In the genomic region with DNA sequence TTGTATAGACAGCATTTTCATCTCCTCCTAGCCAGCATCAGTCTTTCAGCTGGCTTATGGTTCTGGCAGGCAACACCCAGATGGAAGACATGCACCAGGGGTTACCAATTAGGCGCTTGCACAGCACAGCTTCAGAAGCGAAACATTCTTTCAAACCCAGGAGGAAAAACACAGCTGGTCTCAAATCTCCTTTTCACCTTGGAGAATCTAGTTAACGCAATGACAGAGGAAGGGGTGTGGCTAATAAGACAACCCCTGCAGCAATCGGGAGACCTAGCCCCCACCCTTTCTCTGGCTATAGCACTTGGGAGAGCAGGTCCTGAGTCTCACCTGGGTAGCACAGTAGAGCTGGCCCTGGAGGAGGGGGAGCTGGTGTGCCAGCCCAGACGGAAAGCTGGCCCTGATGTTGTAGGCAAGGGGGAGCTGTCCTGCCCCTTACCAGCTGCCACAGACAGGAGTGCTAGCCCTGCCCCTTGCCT, we compare ENCODE assay signal across 14 mouse cellular contexts.
DNase-seq lines count a peak whose midpoint lies in the region; ATAC-seq and TF ChIP-seq lines count a peak whose summit lies in the region.
"Had no signal": no experiment of that assay in that cellular context is flagged by ENCODE, and none has a peak within 500 bp of the region (broad histone marks: within the 10 kb centered on the region; RNA-seq: fewer than 3 reads in every experiment).

No protein-coding gene starts in this region.

- no peak overlapping the region for H3K9ac ChIP-seq in heart, postnatal 0 days (replicated peaks; ENCODE audit: low read depth, low read length)
- no peak overlapping the region for H3K9ac ChIP-seq in neural tube, embryonic 14.5 days (replicated peaks; ENCODE audit: low read depth, low read length)
- H3K9ac ChIP-seq in embryonic facial prominence, embryonic 14.5 days (ENCODE audit: low read depth, low read length) = 0 out of 2 replicates have a peak overlapping the region, but pooled peaks have one; percentile 9
- no peak overlapping the region for H3K9ac ChIP-seq in stomach, postnatal 0 days (ENCODE audit: low read length)
- H3K9ac ChIP-seq: intestine, embryonic 15.5 days; liver, embryonic 13.5 days had no signal

- no peak overlapping the region for H3K4me3 ChIP-seq in heart, postnatal 0 days (ENCODE audit: low read depth, low read length)
- no peak overlapping the region for H3K4me3 ChIP-seq in neural tube, embryonic 14.5 days (ENCODE audit: low read depth, low read length)
- H3K4me3 ChIP-seq in embryonic facial prominence, embryonic 14.5 days (ENCODE audit: low read depth, low read length) = no peak overlapping the region
- no peak overlapping the region for H3K4me3 ChIP-seq in stomach, postnatal 0 days (ENCODE audit: low read depth, low read length)
- H3K4me3 ChIP-seq: intestine, embryonic 15.5 days; liver, embryonic 13.5 days; megakaryocyte, embryonic 14.5 days had no signal

- intact Hi-C loops in heart, postnatal 14 days (cut with DNase I) = no loop called here

- H3K4me2 ChIP-seq in heart, postnatal 0 days (ENCODE audit: low read depth, low read length) = 0 out of 2 replicates have a peak overlapping the region, but pooled peaks have one; percentile 5
- H3K4me2 ChIP-seq in neural tube, embryonic 14.5 days (ENCODE audit: low read depth, low read length) = no peak overlapping the region
- H3K4me2 ChIP-seq in embryonic facial prominence, embryonic 14.5 days (ENCODE audit: low read depth, low read length) = no peak overlapping the region; the same call in 1 of the 2 replicates
- H3K4me2 ChIP-seq in stomach, postnatal 0 days (replicated peaks; ENCODE audit: low read depth) = 0 out of 2 replicates have a peak overlapping the region, but pooled peaks have one; percentile 17
- H3K4me2 ChIP-seq: intestine, embryonic 15.5 days; liver, embryonic 13.5 days had no signal

- no peaks in the 10 kb centered on the region for H3K36me3 ChIP-seq in heart, postnatal 0 days (replicated peaks; ENCODE audit: control insufficient read depth, insufficient read depth, low read length)
- no peaks in the 10 kb centered on the region for H3K36me3 ChIP-seq in neural tube, embryonic 14.5 days (ENCODE audit: control insufficient read depth, insufficient read depth, low read length)
- H3K36me3 ChIP-seq in embryonic facial prominence, embryonic 14.5 days (ENCODE audit: control insufficient read depth, insufficient read depth, low read length) = no peaks in the 10 kb centered on the region
- H3K36me3 ChIP-seq in stomach, postnatal 0 days (ENCODE audit: control insufficient read depth, insufficient read depth, low read length) = no peaks in the 10 kb centered on the region
- H3K36me3 ChIP-seq: G1E; intestine, embryonic 15.5 days; liver, embryonic 13.5 days had no signal

- peaks cover 9% of the 10 kb centered on the region; the same call in 1 of the 2 replicates for H3K4me1 ChIP-seq in heart, postnatal 0 days (ENCODE audit: control insufficient read depth, insufficient read depth)
- H3K4me1 ChIP-seq in neural tube, embryonic 14.5 days (ENCODE audit: control insufficient read depth, insufficient read depth, low read length) = no peaks in the 10 kb centered on the region
- peaks cover 7% of the 10 kb centered on the region for H3K4me1 ChIP-seq in embryonic facial prominence, embryonic 14.5 days (ENCODE audit: control insufficient read depth, insufficient read depth, low read length)
- no peaks in the 10 kb centered on the region for H3K4me1 ChIP-seq in stomach, postnatal 0 days (replicated peaks; ENCODE audit: control insufficient read depth, insufficient read depth)
- H3K4me1 ChIP-seq: intestine, embryonic 15.5 days; liver, embryonic 13.5 days had no signal

- WGBS in heart, postnatal 0 days = 22% methylated on average over 5 of the region's 5 CpGs
- 57% methylated on average over 5 of the region's 5 CpGs for WGBS in neural tube, embryonic 14.5 days
- 17% methylated on average over 5 of the region's 5 CpGs for WGBS in embryonic facial prominence, embryonic 14.5 days
- WGBS in stomach, postnatal 0 days = 18% methylated on average over 5 of the region's 5 CpGs

- H3K27me3 ChIP-seq in heart, postnatal 0 days (ENCODE audit: control insufficient read depth, insufficient read depth, low read length) = no peaks in the 10 kb centered on the region
- H3K27me3 ChIP-seq in neural tube, embryonic 14.5 days (ENCODE audit: control insufficient read depth, insufficient read depth, low read length) = no peaks in the 10 kb centered on the region
- no peaks in the 10 kb centered on the region for H3K27me3 ChIP-seq in embryonic facial prominence, embryonic 14.5 days (replicated peaks; ENCODE audit: control insufficient read depth, insufficient read depth, low read length)
- no peaks in the 10 kb centered on the region for H3K27me3 ChIP-seq in stomach, postnatal 0 days (ENCODE audit: control insufficient read depth, insufficient read depth, low read length)
- H3K27me3 ChIP-seq: intestine, embryonic 15.5 days; liver, embryonic 13.5 days; megakaryocyte, embryonic 14.5 days had no signal

- TF ChIP-seq CTCF in heart, postnatal 0 days (IDR thresholded peaks at IDR 0.05; ENCODE audit: low read depth) = no peak
- no peak for TF ChIP-seq CTCF in stomach, postnatal 0 days (IDR thresholded peaks at IDR 0.05; ENCODE audit: low read depth)

- DNase-seq in heart, postnatal 0 days (ENCODE audit: low spot score) = no peak
- no peak for DNase-seq in heart, postnatal 14 days
- no peak for DNase-seq in neural tube, embryonic 10.5 days (ENCODE audit: extremely low spot score, low spot score)
- peak; percentile 67 for DNase-seq in embryonic facial prominence, embryonic 14.5 days (ENCODE audit: low spot score)
- DNase-seq in stomach, postnatal 0 days (ENCODE audit: low spot score) = no peak
- no peak for DNase-seq in cerebellum, adult 18-20 months
- DNase-seq in embryo, embryonic 9.5 days (ENCODE audit: extremely low spot score) = no peak
- DNase-seq: embryo, embryonic 11 days; layer of hippocampus, postnatal 36 days; liver, embryonic 13.5 days had no signal

- no peaks in the 10 kb centered on the region for H3K9me3 ChIP-seq in heart, postnatal 0 days (replicated peaks; ENCODE audit: control insufficient read depth, low read length)
- no peaks in the 10 kb centered on the region for H3K9me3 ChIP-seq in neural tube, embryonic 14.5 days (ENCODE audit: control insufficient read depth, low read length)
- no peaks in the 10 kb centered on the region for H3K9me3 ChIP-seq in embryonic facial prominence, embryonic 14.5 days (ENCODE audit: control insufficient read depth, low read length)
- H3K9me3 ChIP-seq in stomach, postnatal 0 days (ENCODE audit: control insufficient read depth, low read length) = no peaks in the 10 kb centered on the region
- H3K9me3 ChIP-seq: G1E; intestine, embryonic 15.5 days; liver, embryonic 13.5 days had no signal

- no peak for ATAC-seq in heart, postnatal 0 days (ENCODE audit: insufficient read depth, low read depth)
- peak; percentile 49; the same call in 1 of the 2 replicates for ATAC-seq in neural tube, embryonic 14.5 days (ENCODE audit: low read depth)
- ATAC-seq in embryonic facial prominence, embryonic 14.5 days (ENCODE audit: low read depth) = peak; percentile 86
- no peak for ATAC-seq in stomach, postnatal 0 days (ENCODE audit: low FRiP score, low TSS enrichment)
- ATAC-seq: intestine, embryonic 15.5 days had no signal

- H3K27ac ChIP-seq in heart, postnatal 0 days (ENCODE audit: low read depth) = no peak overlapping the region
- no peak overlapping the region for H3K27ac ChIP-seq in neural tube, embryonic 14.5 days (ENCODE audit: low read depth, low read length)
- no peak overlapping the region for H3K27ac ChIP-seq in embryonic facial prominence, embryonic 14.5 days (replicated peaks; ENCODE audit: low read depth, low read length)
- H3K27ac ChIP-seq in stomach, postnatal 0 days (replicated peaks) = peak overlapping the region; percentile 30; the same call in 1 of the 2 replicates
- H3K27ac ChIP-seq: intestine, embryonic 15.5 days; liver, embryonic 13.5 days had no signal

- no peak for TF ChIP-seq EP300 in heart, postnatal 0 days (IDR thresholded peaks at IDR 0.05; ENCODE audit: low read depth)
- TF ChIP-seq EP300 in stomach, postnatal 0 days (optimal IDR thresholded peaks at IDR 0.05) = no peak

Comparison
In these comparisons a context has a peak if more than half of its experiments do, and no peak if none do; other contexts are left out.
1. ATAC-seq: peak in neural tube, embryonic 14.5 days (single experiment) and embryonic facial prominence, embryonic 14.5 days (single experiment); none in heart, postnatal 0 days (single experiment) and stomach, postnatal 0 days (single experiment).
2. H3K4me2 ChIP-seq: peak in heart, postnatal 0 days (single experiment) and stomach, postnatal 0 days (single experiment); none in neural tube, embryonic 14.5 days (single experiment) and embryonic facial prominence, embryonic 14.5 days (single experiment).